Mouse (Mus musculus) mouse trophoblast stem cell (cell line): Measurements from ENCODE around the gene Fbxo10.
"Not testable (repeated sequence)": the region's sequence is repeated elsewhere in the genome, so short reads cannot be mapped to it uniquely, and the experiment has no call there.

Experiments used
- in situ Hi-C, 2 experiments: fragments of 300-500 bp; cut with MseI, MboI; formaldehyde crosslinking; loops; 2 replicates in 1 of 2; 3 replicates in 1 of 2; pipeline ENCODE4 v1.15.1; 2025

Gene Fbxo10

DNA sequence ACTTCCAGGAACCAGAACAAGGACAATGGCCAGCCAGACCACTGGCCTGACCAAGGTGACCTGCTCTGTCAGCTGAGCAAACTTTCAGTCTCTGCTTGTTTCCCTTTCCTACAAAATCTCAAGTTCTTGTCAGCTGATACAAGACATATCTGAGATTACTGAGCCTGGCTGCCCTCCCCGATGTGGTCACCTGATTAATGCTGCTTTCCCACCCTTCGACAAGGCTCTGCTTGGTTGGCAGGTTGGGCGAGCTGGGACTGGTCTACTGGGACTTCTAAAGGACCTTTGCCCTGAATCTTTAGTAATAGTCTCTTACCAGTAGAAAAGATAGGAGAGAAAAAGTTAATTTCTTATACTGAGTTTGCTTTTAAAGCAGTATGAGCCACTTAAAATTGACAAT, 79.0 kb downstream of the Fbxo10 start:
- in situ Hi-C loops: no loop called here

DNA sequence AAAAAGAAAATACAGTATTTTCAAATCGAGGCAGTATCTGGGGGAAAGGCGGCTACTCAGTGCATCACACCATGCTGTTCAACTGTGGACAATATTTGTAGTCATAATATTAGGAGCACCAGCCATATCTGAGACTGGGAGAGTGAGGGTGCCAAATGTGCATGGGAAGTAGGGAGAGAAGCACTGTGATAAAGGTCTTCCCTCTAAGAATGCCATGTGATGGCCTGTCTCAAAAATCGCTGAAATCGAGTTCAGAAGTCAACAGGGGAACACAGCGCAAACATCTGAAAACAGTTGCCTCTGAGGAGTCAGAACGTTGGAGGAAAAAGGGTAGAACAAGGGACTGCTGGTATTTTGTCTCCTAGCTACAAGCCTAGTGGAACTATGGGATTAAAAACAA, 84.4 kb downstream of the Fbxo10 start:
- in situ Hi-C loops: no loop called here

DNA sequence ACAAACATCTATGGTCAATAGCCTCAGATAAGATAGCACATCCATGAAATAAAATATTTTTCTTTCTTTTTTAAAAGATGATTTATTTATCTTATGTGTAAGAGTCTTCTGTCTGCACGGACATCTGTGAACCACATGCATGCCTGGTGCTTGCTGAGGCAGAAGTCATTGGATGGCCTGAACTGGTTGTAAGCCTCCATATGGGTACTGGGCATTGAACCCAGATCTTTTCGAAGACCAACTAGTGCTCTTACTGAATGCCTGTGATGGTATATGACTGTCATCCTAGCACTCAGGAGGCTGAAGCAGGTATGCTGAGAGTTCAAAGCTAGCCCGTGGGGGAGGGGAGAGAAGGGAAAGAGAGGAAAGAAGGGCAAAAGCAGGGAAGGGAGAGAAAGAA, 86.3 kb downstream of the Fbxo10 start:
- in situ Hi-C loops: no loop called here

DNA sequence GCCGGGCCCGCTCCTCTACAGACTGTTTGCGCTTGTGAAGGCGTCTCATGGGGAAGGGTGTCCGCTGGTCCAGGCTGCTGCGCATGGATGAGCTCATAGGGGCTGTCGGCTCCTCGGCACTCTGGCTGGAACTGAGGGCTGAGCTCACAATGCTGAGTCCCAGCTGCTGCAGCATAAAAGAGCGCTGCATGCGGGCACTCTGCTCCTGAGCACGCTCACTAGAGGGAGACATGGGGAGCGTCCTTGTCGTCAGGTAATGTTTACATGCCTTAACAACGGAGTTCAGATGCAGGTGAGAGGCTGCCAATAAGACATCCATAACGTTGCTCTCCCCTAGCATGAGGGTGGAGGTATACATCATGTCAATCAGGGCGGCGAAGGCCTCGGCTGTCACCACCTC, 89.6 kb downstream of the Fbxo10 start:
- in situ Hi-C loops: no loop called here

DNA sequence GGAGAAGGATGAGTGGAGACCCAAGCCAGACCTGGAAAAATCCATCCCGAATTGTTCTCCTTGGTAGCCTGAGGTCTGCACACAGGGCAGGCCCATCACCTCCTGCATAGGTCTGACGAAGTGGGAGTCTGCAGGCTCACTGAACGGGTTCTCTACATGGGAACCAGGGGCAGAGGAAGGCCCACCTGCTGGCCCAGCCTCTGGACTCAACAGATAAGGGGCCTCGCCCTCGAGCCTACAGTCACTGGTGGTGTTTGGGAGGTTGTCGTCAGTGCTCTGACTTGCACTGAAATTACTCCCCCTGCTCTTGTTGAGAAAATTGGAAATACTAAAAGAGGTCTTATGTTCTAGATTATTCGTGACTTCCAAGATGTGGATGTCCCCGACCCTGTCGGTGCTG, 90.6 kb downstream of the Fbxo10 start:
- in situ Hi-C loops: no loop called here

DNA sequence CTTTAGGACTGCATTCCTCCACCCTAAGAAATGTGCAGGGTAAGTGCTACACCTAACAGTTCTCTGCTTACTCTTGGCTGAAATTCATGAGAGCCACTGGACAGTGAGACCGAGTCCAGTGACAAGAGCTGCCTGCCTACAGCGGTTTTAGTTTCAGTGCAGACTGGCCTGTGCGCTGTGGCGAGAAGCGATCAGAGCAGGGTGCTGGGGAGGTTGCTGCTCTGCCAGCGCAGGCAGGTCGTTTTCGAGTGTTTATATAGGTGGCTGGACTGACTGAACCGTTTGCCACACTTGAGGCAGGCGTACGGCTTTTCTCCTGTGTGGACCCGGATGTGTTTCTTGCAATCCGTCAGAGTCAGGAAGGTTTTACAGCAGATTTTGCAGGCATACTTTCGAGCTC, 91.2 kb downstream of the Fbxo10 start:
- in situ Hi-C loops: not testable (repeated sequence)

DNA sequence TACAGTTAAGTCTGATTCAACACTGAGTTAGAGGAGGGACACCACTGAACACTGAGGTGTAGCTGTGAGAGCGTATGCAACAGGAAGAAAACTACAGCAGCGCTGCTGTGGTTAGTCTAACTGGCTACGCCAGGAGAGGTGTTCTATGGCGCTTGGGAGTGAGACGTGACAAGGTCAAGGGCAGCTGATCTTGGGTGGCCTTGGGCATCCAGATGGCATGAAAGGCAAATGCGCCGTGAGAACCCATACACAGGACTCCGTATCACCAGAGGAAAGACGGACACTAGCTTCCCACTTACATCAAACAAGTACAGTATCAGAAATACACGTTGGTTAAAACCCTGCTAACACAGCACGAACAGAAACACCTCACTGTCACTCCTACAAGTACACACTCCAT, 92.1 kb downstream of the Fbxo10 start:
- in situ Hi-C loops: not testable (repeated sequence)

DNA sequence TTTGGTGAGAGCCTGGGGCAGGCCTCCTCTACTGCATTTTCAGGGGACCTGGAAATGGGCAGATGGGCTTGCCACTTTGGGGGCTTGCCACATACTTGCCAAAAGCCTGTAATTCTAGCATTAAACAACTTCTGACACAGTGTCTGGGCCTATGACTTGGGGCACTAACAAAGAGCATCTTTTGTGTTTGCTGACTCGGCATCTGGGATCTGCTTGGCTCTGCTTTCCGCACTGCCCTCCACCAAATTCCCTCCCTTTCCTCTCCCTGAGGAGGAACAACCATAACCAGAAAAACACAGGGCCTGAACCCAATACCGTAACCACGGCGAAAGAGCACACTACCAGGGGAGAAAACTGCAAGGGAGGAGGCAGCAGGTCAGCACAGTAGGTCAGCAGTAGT, 93.8 kb downstream of the Fbxo10 start:
- in situ Hi-C loops: no loop called here
